Mouse (Mus musculus): Measurements from ENCODE around the gene Gm45711. TPM values are rescaled to one million over a fixed set of nuclear protein-coding genes. Genes with fewer than 3 reads are reported as not detected.
"Not testable (repeated sequence)": the region's sequence is repeated elsewhere in the genome, so short reads cannot be mapped to it uniquely, and the experiment has no call there.

Gene Gm45711
- total RNA-seq, 2 experiments from 2014 or later, result not detected

GRCm38 (mm10) chr8:104321267-104321666, 11.4 kb upstream of the Gm45711 start, which contains the start of gene Gm11020:
Gm11020 (plus strand) TSS chr8:104321567.
- not testable (repeated sequence) for DNase-seq

GRCm38 (mm10) chr8:104313311-104313710, 3.4 kb upstream of the Gm45711 start:
- DNase-seq, result no peak

- not testable (repeated sequence) for DNase-seq
Measured at GRCm38 (mm10) chr8:104312023-104312422, 2.1 kb upstream of the Gm45711 start.

GRCm38 (mm10) chr8:104308341-104308740, 1.5 kb downstream of the Gm45711 start:
- DNase-seq, result not testable (repeated sequence)

- no peak for DNase-seq
Measured at GRCm38 (mm10) chr8:104304962-104305361, 4.9 kb downstream of the Gm45711 start.

GRCm38 (mm10) chr8:104302536-104302935, 7.3 kb downstream of the Gm45711 start:
- not testable (repeated sequence) for DNase-seq

GRCm38 (mm10) chr8:104301577-104301976, 8.3 kb downstream of the Gm45711 start:
- not testable (repeated sequence) for DNase-seq

GRCm38 (mm10) chr8:104294396-104294795, 15.5 kb downstream of the Gm45711 start:
- no peak for DNase-seq

GRCm38 (mm10) chr8:104293081-104293480, 16.8 kb downstream of the Gm45711 start, which contains the start of gene Cmtm2a:
Cmtm2a (minus strand) TSS chr8:104293181.
- DNase-seq, result not testable (repeated sequence)

- no peak for DNase-seq
Measured at GRCm38 (mm10) chr8:104268937-104269440, 40.9 kb downstream of the Gm45711 start.

- DNase-seq, result no peak
Measured at GRCm38 (mm10) chr8:104268368-104268767, 41.5 kb downstream of the Gm45711 start.

- not testable (repeated sequence) for DNase-seq
Measured at GRCm38 (mm10) chr8:104264271-104264935, 45.5 kb downstream of the Gm45711 start.

- DNase-seq, result not testable (repeated sequence)
Measured at GRCm38 (mm10) chr8:104261802-104262201, 48.1 kb downstream of the Gm45711 start.

GRCm38 (mm10) chr8:104253016-104253415, 56.9 kb downstream of the Gm45711 start:
- DNase-seq, result peak; percentile 38

- DNase-seq, result no peak
Measured at GRCm38 (mm10) chr8:104251461-104251860, 58.4 kb downstream of the Gm45711 start.

GRCm38 (mm10) chr8:104250439-104251367, 59.2 kb downstream of the Gm45711 start, which contains the start of gene Cklf:
Cklf (plus strand) TSS chr8:104250861.
- DNase-seq, result peak; percentile 91

GRCm38 (mm10) chr8:104249442-104249996, 60.4 kb downstream of the Gm45711 start:
- DNase-seq, result no peak

GRCm38 (mm10) chr8:104248276-104248675, 61.6 kb downstream of the Gm45711 start, which contains the start of gene Tk2:
Tk2 (minus strand) TSS chr8:104248558.
- peak; percentile 92 for DNase-seq

- peak; percentile 19 for DNase-seq
Measured at GRCm38 (mm10) chr8:104247908-104248275, 62.0 kb downstream of the Gm45711 start.

- peak; percentile 27 for DNase-seq
Measured at GRCm38 (mm10) chr8:104247054-104247907, 62.6 kb downstream of the Gm45711 start.

- DNase-seq, result no peak
Measured at GRCm38 (mm10) chr8:104246621-104247020, 63.3 kb downstream of the Gm45711 start.

All from adrenal gland, postnatal 10 days (tissue).